Mouse (Mus musculus): ENCODE measurements around the gene Slco3a1.

DNA sequence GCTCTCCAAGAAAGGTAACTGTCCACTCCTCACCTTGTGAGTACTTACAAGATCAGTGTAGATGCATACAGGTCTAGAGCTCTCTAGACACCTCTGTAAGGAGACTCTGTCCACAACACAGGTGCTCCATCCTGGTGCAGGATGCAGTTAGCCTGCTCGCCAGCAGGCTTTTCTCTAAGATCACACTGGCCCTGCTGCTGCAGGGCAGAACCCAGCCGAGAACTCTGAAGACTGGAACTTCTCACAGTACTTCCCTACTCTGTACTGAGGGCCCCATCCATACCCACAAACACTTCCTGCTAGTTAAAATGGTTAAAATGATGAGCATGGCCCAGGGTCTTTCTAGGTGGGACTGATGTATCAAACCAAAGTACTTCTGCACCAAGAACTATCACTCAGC lies 24.7 kb downstream of the Slco3a1 start:
- TF ChIP-seq POLR2A (IDR thresholded peaks at IDR 0.05; ENCODE audit: borderline replicate concordance, control insufficient read depth, low read depth, low read length) = no peak
- no peak for TF ChIP-seq CTCF (IDR thresholded peaks at IDR 0.05; ENCODE audit: control insufficient read depth, insufficient read depth, low read length)

Measured in bone marrow, adult 2 months (tissue).